Mouse (Mus musculus) mature B cell (primary cell): ENCODE data around the gene Phc2.
"Not testable (repeated sequence)": the region's sequence is repeated elsewhere in the genome, so short reads cannot be mapped to it uniquely, and the experiment has no call there.

Experiments used
- in situ Hi-C: fragments of 300-500 bp; cut with MboI; formaldehyde crosslinking; loops from 2 replicates; pipeline ENCODE4 v1.14.3; 2019

The Phc2 gene

DNA sequence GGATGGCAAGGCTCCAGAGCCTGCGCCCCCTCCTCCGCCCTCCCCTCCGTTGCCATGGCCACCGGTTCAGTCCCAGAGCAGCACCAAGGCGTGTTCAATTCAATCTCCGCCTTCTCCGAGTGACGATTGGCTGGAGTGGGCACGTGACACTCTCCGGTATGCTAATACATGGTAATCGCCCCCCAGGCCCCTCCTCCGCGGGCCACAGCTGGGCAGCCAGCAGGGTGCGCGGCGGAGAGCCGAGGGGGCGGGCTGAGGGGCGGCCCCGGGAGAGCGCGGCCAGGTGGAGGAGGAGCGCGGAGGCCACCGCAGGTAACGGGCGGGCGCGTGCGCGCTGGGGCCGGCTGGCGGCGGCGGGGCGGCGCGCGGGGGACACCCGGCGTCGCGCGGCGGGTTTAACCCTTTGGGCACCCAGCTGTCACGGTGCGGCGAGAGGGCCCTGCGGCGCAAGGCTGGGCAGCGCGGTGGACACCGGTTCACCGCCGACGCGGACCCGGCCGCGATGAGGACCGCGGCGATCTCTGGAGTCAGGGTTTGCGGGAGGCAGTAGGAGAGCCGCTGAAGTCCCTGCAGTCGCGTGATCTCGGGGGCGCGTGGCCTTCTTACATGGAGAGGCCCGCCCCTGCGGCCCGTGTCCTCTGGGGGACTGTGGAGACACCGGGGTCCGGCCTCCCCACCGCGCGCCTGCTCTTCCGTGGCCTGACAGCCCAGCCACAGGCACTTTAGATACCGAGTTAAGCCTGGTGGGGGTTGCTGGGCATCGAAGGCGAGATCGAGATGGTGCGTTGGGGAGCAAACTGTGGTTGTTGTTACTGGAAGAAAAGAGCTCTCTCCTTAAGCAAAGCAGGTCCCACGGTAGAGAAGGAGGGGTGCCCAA, at the start of gene Phc2:
Gene Phc2 (plus strand): TSS at position 198 of the 877 bp plus-strand sequence.
- in situ Hi-C loops, result no loop called here

DNA sequence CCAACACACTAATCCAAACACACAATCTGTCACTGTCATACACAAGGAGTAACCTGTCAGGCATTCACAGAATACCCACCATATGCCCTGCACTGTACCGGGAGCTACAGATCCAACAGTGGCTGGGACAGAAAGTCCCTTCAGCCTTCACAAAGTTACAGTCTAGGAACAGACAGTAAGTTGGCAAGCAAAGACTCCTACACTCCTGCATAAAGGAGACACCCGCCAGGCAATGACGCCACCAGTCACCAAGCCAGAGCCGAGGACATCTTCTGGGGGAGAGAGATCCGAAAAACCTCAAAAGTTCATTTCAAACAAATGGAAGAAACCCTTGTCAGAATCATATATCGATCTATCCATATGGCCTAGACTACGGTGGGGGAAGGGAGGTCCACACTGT, 47.9 kb upstream of the Phc2 start:
- in situ Hi-C loops, result no loop called here

DNA sequence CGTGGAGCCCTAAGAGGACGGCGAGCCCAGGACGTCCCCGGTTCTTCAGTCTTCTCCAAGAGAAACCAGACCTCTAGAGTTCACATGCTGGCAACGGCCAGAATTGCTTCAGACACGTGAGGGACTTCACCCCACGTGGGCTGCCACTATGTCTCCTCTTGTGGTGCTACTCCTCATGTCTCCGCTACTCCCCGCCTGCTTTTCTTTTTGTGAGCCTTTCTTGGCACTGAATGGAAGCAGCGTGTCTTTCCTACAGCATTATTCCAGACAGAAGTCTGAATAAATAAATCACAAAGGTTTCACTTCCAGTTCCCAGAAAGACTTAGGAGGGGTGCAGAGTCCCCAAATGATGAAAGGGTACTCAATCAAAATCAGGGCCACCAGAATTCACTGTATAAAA, 46.8 kb upstream of the Phc2 start:
- in situ Hi-C loops, result no loop called here

DNA sequence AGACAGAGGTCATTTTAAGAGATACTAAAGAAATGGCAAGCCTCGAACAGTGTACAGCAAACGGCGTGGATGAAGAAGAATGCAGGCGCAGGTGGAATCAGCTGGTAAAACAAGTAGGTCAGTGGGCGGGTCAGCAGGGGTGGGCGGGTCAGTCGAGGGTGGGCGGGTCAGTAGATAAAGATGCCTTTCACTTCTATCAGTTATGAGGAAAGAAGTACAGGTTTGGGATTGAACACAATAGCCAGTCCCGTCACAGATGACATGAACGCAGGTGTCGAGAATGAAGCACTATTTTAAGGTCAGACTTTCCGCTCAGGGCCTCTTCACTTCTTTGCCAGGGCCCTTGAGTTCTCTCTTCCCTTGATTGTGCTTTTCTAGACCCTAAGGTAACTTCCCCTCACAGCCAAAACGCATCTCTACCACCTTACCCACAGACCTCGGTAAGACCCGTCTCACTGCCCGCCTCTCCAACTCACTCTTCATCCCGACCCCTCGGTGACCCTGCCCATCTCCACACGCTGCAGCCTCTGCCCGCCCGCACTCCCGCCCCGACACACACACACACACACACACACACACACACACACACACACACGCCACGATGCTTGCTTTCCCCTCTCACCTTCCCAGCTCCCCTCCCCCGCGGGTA, 45.1 kb upstream of the Phc2 start:
- in situ Hi-C loops, result no loop called here

DNA sequence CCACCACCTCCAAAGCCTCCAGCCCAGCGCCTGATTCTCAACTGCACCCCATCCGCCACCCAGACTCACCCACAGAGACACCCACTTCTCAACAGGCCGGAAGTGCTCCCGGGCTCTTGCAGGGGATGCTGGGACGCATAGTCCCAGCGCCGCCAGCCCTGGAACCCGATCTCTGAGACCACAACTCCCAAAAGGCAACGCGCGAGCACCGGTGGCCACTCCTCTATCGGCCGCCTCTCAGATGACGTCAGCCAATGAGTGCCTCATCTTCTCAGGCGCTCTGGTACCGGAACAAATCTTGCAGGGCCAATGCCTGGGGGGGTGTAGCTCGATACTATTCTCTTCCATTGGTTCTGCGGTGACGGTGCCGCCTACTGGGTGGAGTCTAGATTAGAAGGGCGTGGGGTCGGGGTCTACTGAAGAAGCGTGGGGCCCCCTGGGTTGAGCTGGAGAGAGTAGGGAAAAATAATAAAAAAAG, 44.5 kb upstream of the Phc2 start, which contains the start of gene Zscan20:
Gene Zscan20 (minus strand): TSS at position 174 of the 478 bp plus-strand sequence.
- in situ Hi-C loops, result no loop called here

DNA sequence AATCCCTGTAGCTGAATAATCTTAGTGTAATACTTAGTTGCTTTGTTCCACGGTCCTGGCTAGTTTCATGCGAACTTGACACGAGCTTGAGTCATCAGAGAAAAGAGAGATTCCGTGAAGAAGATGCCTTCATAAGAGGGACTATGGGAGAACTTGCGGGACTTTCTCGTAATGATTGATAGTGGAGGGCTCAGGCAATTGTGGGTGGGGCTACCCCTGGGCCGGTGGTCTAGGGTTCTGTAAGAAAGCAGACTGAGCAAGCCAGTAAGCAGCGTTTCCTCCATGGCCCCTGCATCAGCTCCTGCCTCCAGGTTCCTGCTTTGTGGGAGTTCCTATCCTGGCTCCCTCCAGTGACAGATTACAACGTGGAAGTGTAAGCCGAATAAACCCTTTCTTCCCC, 43.8 kb upstream of the Phc2 start:
- in situ Hi-C loops, result no loop called here

DNA sequence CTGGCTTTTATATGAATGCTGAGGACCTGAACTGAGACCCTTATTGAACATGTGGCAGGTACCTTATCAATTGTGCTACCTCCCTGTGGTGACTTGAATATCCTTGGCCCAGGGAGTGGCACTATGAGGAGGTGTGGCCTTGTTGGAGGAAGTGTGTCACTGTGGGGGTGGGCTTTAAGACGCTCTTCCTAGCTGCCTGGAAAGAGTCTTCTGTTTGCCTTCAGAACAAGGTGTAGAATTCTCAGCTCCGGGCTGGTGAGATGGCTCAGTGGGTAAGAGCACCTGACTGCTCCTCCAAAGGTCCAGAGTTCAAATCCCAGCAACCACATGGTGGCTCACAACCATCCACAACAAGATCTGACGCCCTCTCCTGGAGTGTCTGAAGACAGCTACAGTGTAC, 42.8 kb upstream of the Phc2 start:
- in situ Hi-C loops, result not testable (repeated sequence)

DNA sequence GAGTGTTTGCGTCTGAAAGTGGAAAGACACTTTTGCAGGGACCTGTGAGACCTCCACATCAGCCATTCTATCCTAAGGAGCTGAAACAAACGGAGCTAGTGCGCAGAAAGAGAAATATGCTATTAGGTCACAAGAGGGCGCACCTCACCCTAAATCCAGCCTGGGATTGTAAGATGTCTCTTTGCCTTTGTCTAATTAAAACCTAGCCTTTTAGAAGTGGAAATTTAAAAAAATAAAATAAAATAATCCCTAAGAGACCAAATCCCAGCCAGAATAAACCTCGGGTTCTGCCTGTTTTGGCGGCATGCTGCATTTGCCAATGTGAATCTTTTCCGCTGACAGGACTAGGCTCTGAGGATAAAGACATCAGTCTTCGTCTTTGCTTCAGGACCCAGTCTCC, 41.2 kb upstream of the Phc2 start:
- in situ Hi-C loops, result no loop called here

DNA sequence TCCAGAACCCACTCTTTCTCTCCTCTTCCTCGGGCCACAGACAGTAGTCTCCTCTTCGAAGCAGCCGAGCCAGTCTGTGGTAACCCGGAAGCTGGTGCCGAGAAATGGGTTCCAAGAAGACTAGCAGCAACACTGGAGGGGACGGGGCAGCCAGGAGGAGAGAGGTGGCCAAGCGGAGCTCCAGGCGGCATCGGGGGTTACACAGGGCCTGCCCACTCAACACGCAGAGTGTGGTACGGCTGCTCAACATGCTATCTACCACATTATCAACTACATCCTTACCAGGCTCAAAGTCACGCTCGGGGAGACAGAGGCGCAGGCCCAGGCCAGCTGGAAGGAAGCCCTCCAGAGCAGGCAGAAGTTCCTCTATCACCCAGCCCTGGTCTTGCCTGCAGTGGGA, 38.7 kb upstream of the Phc2 start:
- in situ Hi-C loops, result no loop called here

DNA sequence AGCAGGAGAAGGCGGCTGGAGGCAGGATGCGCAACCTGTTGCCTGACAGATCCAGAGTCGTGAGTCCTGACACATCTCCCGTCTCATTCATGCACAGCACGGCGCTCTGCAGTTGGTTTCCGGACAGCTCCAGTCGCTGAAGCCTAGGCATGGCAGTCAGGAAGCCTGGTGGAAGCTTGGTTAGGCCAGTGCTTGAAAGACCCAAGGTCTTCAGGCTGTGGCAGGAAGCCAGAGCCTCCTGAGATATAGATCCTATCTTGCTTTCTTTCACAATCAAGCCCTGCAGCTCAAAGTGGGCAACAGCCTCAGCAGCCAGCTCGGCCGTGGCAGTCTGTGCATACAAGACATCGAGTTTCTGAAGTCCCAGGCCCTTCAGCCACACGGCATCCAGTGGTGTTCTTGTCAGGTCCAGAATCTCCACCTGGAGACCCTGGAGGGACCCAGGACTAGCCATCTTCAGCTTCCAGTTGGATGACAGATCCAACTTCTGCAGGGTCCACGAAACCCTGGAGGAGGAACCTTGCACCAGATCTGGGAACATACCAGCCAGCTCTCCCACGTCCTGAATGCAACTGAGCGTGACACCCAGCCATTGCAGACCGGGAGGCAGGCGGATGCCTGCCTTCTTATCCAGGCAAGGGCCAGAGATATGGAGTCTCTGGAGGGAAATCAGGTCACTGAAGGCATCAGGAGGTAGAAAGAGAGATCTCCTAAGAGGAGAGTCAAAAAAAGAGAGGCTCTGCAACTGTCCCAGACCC, 37.0 kb upstream of the Phc2 start:
- in situ Hi-C loops, result no loop called here

DNA sequence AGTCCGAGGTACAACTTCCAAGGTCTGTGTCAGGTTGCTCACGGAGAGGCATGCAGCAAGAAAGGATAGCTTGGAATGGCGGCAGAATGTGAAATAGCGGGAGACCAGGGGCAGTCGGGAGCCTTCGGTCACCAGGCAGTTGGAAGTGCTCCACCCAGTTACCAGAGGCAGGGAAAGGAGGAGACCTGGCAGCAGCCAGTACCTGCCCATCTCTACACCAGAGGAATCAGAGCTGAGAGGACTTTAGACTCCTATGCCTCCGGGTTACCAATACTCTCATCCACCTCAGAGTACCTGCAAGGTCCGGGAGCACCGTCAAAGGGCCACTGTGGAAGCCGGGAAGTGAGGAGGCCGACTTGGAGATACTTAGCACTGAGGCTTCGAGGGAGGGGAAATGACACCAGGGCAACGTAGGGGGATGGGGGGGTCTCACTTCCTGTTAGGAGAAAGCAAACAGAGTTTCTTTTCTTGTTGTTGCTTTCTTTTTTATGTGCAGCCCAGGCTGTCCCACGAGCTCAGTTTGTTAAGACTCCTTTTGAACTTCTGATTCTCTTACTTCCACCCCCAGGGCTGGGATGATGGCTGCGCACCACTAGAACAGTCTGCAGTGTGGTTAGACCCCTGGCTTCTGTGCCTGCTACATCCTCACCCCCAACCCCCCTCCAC, 36.1 kb upstream of the Phc2 start, which contains the start of gene Tlr12:
Gene Tlr12 (minus strand): TSS at position 374 of the 666 bp plus-strand sequence.
- in situ Hi-C loops, result no loop called here

DNA sequence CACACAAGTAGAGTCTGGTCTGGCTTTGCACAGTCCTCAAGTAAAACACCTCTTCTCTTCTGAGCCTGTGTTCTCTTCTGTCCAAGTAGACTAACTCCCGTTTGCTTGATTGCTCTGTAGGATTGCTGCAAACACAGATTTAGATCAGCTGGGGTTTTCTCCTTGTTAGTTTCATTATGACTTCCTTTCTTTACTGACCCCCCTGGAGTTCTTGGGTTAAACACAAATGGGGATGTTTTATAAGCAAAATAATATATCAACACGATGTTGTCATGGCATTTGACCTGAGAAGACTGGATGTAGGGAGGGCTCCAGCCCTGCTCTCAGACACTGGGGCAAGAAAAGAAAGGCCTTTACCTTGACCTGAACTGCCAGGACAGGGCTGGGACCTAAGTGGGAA, 35.5 kb upstream of the Phc2 start:
- in situ Hi-C loops, result no loop called here

DNA sequence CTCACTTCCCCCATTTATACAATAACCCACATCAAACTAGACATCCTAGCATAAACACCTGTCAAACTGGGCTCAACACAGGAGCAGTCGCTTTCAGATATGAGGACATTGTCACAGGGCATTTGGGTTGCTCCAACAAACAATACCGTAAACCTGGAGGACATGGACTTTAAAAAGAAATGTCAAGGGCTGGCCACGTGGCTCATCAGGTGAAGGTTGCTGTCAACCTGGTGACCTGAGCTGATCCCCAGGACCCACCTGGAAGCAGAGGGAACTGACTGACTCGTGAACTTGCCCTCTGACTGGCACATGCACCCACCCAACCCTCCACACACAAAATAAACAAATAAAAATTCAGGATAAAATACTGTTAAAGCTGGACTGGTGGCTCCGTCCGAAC, 33.9 kb upstream of the Phc2 start:
- in situ Hi-C loops, result no loop called here

DNA sequence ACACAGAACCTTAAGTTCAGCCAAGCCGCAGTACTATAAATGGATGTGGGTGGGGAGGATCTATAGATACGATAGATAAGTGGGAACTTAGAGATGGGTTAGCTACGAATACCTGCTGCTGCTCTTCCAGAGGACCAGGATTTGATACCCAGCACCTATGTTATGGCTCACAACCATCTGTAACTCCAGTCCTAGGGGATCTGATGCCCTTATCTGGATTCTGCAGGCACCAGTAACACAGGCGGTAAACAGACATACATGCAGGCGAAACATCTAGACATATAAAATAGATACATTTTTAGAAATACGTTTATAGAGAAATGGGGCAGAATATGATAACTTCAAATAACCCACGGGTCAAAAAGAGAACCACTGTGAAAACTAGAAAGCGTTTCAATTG, 33.4 kb upstream of the Phc2 start:
- in situ Hi-C loops, result no loop called here

DNA sequence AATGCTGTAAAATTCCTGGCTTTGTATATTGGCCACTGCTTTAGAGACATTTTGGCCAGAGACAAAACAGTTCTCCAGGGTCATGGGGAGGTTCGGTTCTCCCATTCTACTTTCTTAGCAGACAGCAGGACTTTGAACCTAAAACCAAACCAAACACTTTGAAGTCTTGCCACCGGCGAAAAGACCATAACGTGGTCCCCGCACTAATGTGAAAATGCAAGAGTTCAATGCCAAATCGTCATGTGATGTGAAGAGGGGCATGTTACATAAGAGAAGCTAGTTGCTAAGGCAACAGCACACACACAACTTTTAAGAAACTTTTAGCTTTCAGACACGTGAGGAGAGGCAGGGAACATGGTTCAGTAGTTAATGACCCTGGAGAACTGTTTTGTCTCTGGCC, 19.1 kb upstream of the Phc2 start:
- in situ Hi-C loops, result no loop called here

DNA sequence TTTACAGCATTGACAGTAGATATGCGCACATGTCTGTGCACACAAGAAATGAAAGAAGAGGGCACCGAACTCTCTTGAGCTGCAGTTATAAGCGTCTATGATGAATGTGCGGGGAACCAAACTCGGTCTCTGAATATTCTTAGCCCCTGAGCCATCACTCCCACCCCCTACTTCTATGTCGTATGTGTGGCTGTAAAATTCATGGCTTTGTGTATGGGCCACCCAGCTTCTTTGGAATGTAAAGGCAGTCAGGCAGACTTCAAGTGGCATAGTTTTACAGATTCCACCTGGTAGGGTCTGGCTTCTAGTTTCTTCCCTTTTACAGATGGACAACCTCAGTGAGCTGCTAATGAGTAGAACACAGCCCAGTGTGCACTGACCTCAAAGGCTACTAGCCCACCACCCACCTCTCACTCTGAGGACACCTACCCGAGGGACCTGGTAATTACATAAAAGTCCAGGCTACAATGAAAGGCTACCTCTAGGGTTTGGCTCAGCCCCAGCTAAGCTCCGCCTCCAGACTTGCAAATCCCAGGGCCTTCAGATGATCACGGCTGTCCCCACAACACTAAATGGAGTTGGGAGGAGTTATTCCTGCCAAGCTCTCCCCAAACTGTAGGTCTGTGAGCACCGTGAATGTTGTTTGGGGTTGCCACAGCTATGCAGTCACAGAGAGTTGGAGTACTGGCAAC, 18.5 kb upstream of the Phc2 start:
- in situ Hi-C loops, result no loop called here

DNA sequence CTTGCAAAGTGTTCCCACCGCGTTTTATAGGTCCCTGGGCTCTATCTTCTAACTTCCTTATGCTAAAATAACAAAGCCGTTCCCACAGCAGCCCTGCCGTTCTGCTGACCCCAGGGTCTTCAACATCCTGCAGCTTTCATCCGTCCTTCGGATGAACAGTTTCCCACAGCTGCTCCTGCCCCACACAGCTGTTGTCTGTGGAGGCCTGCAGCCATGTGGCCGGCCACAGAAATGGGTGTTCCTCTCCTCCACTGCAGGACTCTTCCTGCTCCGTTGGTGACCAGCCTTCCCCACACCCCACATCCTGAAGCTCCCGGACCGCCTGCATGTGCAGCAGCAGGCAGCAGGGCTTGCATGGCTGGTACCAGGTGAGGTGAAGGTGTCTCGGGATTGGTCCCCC, 17.3 kb upstream of the Phc2 start:
- in situ Hi-C loops, result no loop called here

DNA sequence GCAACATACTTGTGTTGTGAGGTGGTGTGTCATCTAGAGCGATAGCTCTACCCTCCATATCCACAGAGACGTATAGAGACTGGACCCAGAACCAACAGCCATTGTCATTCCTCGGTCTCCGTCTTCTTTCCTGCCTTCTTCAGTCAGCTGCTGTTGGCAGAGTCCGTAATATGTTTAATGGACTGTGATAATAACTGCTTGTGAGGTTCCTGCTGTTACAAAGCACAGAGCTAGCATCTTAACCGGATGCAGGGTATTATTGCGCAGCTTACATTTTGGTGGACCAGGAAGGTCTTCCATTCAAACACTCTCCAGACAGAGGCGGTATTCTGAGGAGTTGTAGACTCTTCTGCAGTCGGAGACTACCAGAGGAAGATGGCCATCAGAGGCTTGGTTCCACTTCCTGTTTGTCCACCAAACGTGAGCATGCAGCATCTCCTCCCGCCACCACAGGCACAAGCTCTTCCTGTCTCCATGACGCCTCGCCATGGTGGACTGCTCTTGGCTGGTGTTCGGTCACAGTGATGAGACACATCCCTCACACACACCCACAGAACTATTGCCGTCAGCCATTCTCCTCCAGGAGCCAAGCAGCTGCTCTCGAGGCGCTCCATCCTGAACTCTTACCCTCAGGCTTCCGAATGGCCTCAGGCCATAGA, 16.1 kb upstream of the Phc2 start:
- in situ Hi-C loops, result no loop called here

DNA sequence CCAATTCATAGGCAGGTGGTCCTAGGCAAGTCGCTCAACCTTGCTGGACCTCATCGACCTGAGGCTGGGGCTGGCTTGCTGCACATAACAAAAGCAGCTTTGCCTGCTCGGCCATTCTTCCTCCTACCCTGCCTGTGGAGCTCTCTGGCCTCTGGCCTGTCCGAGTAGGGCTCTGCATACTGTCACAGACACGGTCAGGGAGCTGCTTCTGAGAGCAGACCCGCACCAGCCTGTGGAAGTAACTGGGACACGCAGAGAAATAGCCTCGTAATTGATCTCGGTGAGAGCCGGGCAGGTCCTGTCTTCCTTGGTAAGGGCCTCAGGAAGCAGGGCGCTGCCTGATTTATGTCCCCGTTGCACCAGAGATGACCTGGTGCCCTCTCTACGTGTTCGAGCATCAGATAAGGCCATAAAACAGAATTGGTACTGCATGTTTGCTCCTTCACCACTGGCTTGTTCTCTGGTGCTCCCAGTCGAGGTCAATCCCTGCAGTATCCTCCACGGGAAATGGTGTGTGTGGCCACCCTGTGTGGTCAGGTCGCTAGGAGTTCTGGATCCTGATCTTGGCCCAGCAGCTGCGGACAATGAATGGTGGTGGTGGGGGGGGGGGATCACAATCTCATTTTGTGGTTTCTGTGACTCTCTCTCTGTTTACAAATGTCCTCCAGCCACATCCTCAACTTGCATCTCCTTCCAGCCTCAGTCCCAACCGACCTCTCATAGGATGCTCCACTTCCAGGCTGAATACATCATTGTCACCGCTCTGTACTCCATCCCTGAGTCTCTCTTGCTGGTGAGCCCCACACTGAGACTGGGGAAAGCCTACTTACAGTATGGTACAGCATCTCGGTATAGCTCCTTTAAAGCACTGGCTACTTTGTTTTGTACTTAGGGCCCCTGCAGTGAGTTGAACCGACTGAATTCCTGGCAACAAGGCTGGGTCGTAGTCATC, 12.5 kb upstream of the Phc2 start:
- in situ Hi-C loops, result no loop called here

DNA sequence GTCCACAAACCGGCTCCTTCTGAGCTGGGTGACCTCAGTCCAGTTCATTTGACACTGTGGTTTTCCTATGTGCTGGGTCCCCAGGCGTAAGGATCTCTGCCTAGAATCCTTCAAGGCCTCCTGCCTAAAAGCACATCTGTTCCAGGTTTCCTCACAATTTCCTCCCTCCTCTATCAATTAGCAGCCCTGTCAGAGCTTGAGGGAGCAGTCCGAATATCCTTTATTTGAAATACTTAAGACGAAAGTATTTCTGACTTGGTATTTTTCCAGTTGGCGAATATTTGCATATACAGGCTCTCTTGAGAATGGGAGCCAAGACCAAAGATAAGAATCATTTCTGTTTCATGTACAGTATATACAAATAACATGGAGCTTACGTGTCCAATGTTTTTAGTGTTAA, 8.6 kb upstream of the Phc2 start:
- in situ Hi-C loops, result no loop called here
